Mouse (Mus musculus): ENCODE results near the gene Psg21. TPM values are rescaled to one million over a fixed set of nuclear protein-coding genes. Genes with fewer than 3 reads are reported as not detected.
"Not testable (repeated sequence)": the region's sequence is repeated elsewhere in the genome, so short reads cannot be mapped to it uniquely, and the experiment has no call there.

Psg21 gene
- not detected in 2 replicates for polyA plus RNA-seq (2012; ENCODE audit: insufficient read depth, insufficient read length, missing spikeins)

GRCm38 (mm10) chr7:18656625-18657024, at the start of gene Psg21:
Psg21 (minus strand) TSS chr7:18656725.
- not testable (repeated sequence) for H3K4me1 ChIP-seq (ENCODE audit: control insufficient read depth, insufficient read depth, low read length); H3K4me3 ChIP-seq (ENCODE audit: insufficient read depth, low read length); H3K27ac ChIP-seq (ENCODE audit: insufficient read depth, low read depth, low read length)

- TF ChIP-seq CTCF (IDR thresholded peaks at IDR 0.05; ENCODE audit: low read depth, low read length) (no peak), POLR2A (IDR thresholded peaks at IDR 0.05; ENCODE audit: borderline replicate concordance, low read depth, low read length) (no peak)
- H3K4me3 ChIP-seq (ENCODE audit: insufficient read depth, low read length), result no peak within 1 kb of the TSS
- H3K4me1 ChIP-seq (ENCODE audit: control insufficient read depth, insufficient read depth, low read length), result no peaks in the 10 kb centered on the region
Measured at GRCm38 (mm10) chr7:18686085-18686484, 29.6 kb upstream of the Psg21 start, which contains the start of gene Psg20. Psg20 (minus strand) TSS chr7:18686185.

DNA sequence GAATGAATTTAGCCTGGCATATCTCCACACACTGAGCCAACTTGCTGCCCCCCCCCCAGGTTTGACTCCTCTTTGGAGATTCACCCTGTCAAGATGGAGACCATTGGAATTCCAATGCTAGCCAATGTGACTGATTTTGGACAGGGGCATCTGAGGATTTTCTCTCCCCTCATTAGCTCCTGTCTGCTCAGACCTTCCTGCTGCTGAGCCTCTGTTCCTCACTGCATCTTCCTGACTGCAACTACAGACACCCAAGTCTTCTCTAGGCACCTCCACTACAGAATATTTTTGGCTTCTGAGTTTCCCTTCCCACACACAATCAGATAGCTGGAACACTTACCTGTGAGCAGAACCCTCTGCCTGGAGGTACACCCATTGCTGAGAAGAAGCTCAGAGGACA, 29.1 kb upstream of the Psg21 start:
- TF ChIP-seq POLR2A (IDR thresholded peaks at IDR 0.05; ENCODE audit: borderline replicate concordance, low read depth, low read length) (no peak), CTCF (IDR thresholded peaks at IDR 0.05; ENCODE audit: low read depth, low read length) (no peak)
- no peak overlapping the region for H3K4me3 ChIP-seq (ENCODE audit: insufficient read depth, low read length)
- no peaks in the 10 kb centered on the region for H3K4me1 ChIP-seq (ENCODE audit: control insufficient read depth, insufficient read depth, low read length)
- H3K27ac ChIP-seq (ENCODE audit: insufficient read depth, low read depth, low read length), result no peak overlapping the region

More at GRCm38 (mm10) chr7:18686085-18686484, 29.6 kb upstream of the Psg21 start, which contains the start of gene Psg20:
- no peak within 1 kb of the TSS for H3K27ac ChIP-seq (ENCODE audit: insufficient read depth, low read depth, low read length)

GRCm38 (mm10) chr7:18679772-18680171, 23.2 kb upstream of the Psg21 start:
- no peaks in the 10 kb centered on the region for H3K4me1 ChIP-seq (ENCODE audit: control insufficient read depth, insufficient read depth, low read length)
- no peak overlapping the region for H3K4me3 ChIP-seq (ENCODE audit: insufficient read depth, low read length)
- no peak overlapping the region for H3K27ac ChIP-seq (ENCODE audit: insufficient read depth, low read depth, low read length)
- TF ChIP-seq CTCF (IDR thresholded peaks at IDR 0.05; ENCODE audit: low read depth, low read length), result no peak
- TF ChIP-seq POLR2A (IDR thresholded peaks at IDR 0.05; ENCODE audit: borderline replicate concordance, low read depth, low read length), result no peak

DNA sequence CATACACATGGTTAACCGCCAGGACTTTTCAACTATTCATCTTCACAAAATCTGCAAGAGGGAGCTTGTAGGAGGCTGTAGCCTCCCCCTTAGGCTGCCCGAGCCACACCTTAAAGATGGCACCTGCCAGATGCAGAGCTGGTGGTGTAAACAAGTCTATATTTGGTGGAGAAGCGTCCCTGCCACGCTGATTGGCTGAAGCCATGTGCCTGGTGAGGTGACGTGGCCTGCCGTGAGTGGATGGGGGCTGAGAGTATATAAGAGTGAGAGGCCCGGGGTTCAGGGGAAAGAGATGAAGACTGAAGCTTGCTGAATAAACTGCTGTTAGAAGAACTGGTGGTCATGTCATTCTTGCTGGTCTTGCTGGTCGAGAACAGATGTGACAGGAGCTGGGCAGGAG, 29.6 kb downstream of the Psg21 start:
- not testable (repeated sequence) for H3K4me1 ChIP-seq (ENCODE audit: control insufficient read depth, insufficient read depth, low read length); H3K4me3 ChIP-seq (ENCODE audit: insufficient read depth, low read length); H3K27ac ChIP-seq (ENCODE audit: insufficient read depth, low read depth, low read length)

GRCm38 (mm10) chr7:18616401-18616800, 40.1 kb downstream of the Psg21 start, which contains the start of gene Psg23:
Psg23 (minus strand) TSS chr7:18616501.
- H3K4me1 ChIP-seq (ENCODE audit: control insufficient read depth, insufficient read depth, low read length); H3K4me3 ChIP-seq (ENCODE audit: insufficient read depth, low read length); H3K27ac ChIP-seq (ENCODE audit: insufficient read depth, low read depth, low read length): not testable (repeated sequence)

Other genes with a start within 250 kb of the Psg21 start
- gene Psg28, start 224.7 kb downstream of the Psg21 start, polyA plus RNA-seq (2012; ENCODE audit: insufficient read depth, insufficient read length, missing spikeins), result 0.41 TPM in 1 of 2 replicates, not detected in the other
- not detected in 2 replicates for gene Psg26, start 172.5 kb downstream of the Psg21 start, polyA plus RNA-seq (2012; ENCODE audit: insufficient read depth, insufficient read length, missing spikeins)
- gene Psg25, start 124.5 kb downstream of the Psg21 start, polyA plus RNA-seq (2012; ENCODE audit: insufficient read depth, insufficient read length, missing spikeins), result not detected in 2 replicates
- gene Psg27, start 89.4 kb downstream of the Psg21 start, polyA plus RNA-seq (2012; ENCODE audit: insufficient read depth, insufficient read length, missing spikeins), result not detected in 2 replicates
- gene Psg23, start 40.2 kb downstream of the Psg21 start, polyA plus RNA-seq (2012; ENCODE audit: insufficient read depth, insufficient read length, missing spikeins), result not detected in 2 replicates
- not detected in 2 replicates for gene Psg20, start 29.5 kb upstream of the Psg21 start, polyA plus RNA-seq (2012; ENCODE audit: insufficient read depth, insufficient read length, missing spikeins)
- not detected in 2 replicates for gene Psg22, start 61.4 kb upstream of the Psg21 start, polyA plus RNA-seq (2012; ENCODE audit: insufficient read depth, insufficient read length, missing spikeins)
- not detected in 2 replicates for gene Psg19, start 141.8 kb upstream of the Psg21 start, polyA plus RNA-seq (2012; ENCODE audit: insufficient read depth, insufficient read length, missing spikeins)
- gene Psg17, start 164.9 kb upstream of the Psg21 start, polyA plus RNA-seq (2012; ENCODE audit: insufficient read depth, insufficient read length, missing spikeins), result not detected in 2 replicates
- gene Mill2, start 183.2 kb upstream of the Psg21 start, polyA plus RNA-seq (2012; ENCODE audit: insufficient read depth, insufficient read length, missing spikeins), result 3.2 and 5.7 TPM in 2 replicates
- gene Pglyrp1, start 214.6 kb upstream of the Psg21 start, polyA plus RNA-seq (2012; ENCODE audit: insufficient read depth, insufficient read length, missing spikeins), result not detected in 2 replicates

Measured in bone marrow macrophage, adult 2 months (primary cell).